Mouse (Mus musculus) liver, embryonic 14.5 days (tissue): ENCODE data around the gene Nedd4. TPM values are rescaled to one million over a fixed set of nuclear protein-coding genes. Genes with fewer than 3 reads are reported as not detected.

Source experiments
- ATAC-seq: fragments of 200-750 bp; cut with Nextera tagmentation; 2 replicates; pipeline ENCODE4 v1.8.0; 2017; ENCODE audit warnings: moderate number of reproducible peaks, mild to moderate bottlenecking, moderate library complexity; ENCODE audit not compliant: insufficient read depth
- DNase-seq, 3 experiments: peaks; one replicate each; pipeline ENCODE4 v3.0.0-alpha.2; 2012 to 2013; ENCODE audit warnings: low read depth in 3 of 3, low spot score in 3 of 3
- H3K27ac ChIP-seq: fragments of 300-500 bp; sonication (generic); 2 replicates; pipeline ENCODE4 v1.5.1; 2014; ENCODE audit warnings: moderate library complexity, mild to moderate bottlenecking, control low read depth, inconsistent platforms
- H3K27me3 ChIP-seq: fragments of 300-500 bp; sonication (generic); 2 replicates; pipeline ENCODE4 v1.6.1; 2014; ENCODE audit warnings: mild to moderate bottlenecking, low read length, moderate library complexity; ENCODE audit not compliant: control insufficient read depth, insufficient read depth
- H3K36me3 ChIP-seq: fragments of 300-500 bp; sonication (generic); replicated peaks from 2 replicates; pipeline ENCODE4 v1.6.1; 2014; ENCODE audit warnings: low read depth; ENCODE audit not compliant: control insufficient read depth, insufficient read depth
- H3K4me1 ChIP-seq, 2 experiments: fragments of 200-500 bp in 1 of 2; fragments of 300-500 bp in 1 of 2; sonication (generic) in 1 of 2; replicated peaks; 2 replicates each; pipeline ENCODE4 v1.6.1; 2012 to 2014; ENCODE audit warnings: antibody characterized with exemption in 1 of 2, inconsistent platforms in 1 of 2, low read length in 1 of 2; ENCODE audit not compliant: control insufficient read depth in 2 of 2, insufficient read depth in 2 of 2
- H3K4me2 ChIP-seq: fragments of 300-500 bp; sonication (generic); 2 replicates; pipeline ENCODE4 v1.6.1; 2014; ENCODE audit warnings: low read depth, mild to moderate bottlenecking, control low read depth, moderate library complexity
- H3K4me3 ChIP-seq, 2 experiments: fragments of 200-500 bp in 1 of 2; fragments of 300-500 bp in 1 of 2; sonication (generic) in 1 of 2; 2 replicates each; pipeline ENCODE4 v1.5.1; 2012 to 2014; ENCODE audit warnings: low read depth in 2 of 2, low read length in 2 of 2, mild to moderate bottlenecking in 2 of 2, control low read depth in 1 of 2, inconsistent platforms in 1 of 2, moderate library complexity in 1 of 2; ENCODE audit not compliant: insufficient read depth in 1 of 2
- H3K9ac ChIP-seq: fragments of 300-500 bp; sonication (generic); replicated peaks from 2 replicates; pipeline ENCODE4 v1.6.1; 2014; ENCODE audit warnings: mild to moderate bottlenecking, control low read depth, moderate library complexity
- H3K9me3 ChIP-seq: fragments of 300-500 bp; sonication (generic); 2 replicates; pipeline ENCODE4 v1.6.1; 2016; ENCODE audit warnings: low read length, mixed read lengths; ENCODE audit not compliant: control insufficient read depth
- CTCF ChIP-seq: IDR thresholded peaks from 2 replicates; pipeline ENCODE4 v1.5.1; 2016; ENCODE audit warnings: antibody characterized with exemption, low read depth, control low read depth
- EP300 ChIP-seq: IDR thresholded peaks from 2 replicates; pipeline ENCODE4 v1.6.1; 2016; ENCODE audit warnings: antibody characterized with exemption, low read depth
- WGBS: fragments of 180-500 bp; shearing (Covaris S2); extraction: QIAGEN DNeasy Blood & Tissue Kit; methylation state at CpG from one replicate; pipeline ENCODE4 v1.1.7; 2014; ENCODE audit not compliant: insufficient replicate concordance; 5-methylcytosine and 5-hydroxymethylcytosine counted together
- polyA plus RNA-seq, 2 experiments: library from polyadenylated mRNA; depleted of rRNA in 1 of 2; stranded (reverse) in 1 of 2; unstranded in 1 of 2; fragments of >200 nt; fragmentation: Nextera tagmentation in 1 of 2; extraction: Ambion mirVana in 1 of 2; gene quantifications; 2 replicates each; pipeline versions ENCODE4 v1.2.1 to v1.2.3; 2012 to 2014

Nedd4 gene
- polyA plus RNA-seq, 2 experiments = 86.9 to 87.8 TPM

GRCm38 (mm10) chr9:72714945-72715344 is 52.8 kb downstream of the Nedd4 start:
- ATAC-seq (no peak), DNase-seq (no peak)
- H3K4me3 ChIP-seq = no peak overlapping the region
- H3K9me3 ChIP-seq = no peaks in the 10 kb centered on the region
- WGBS = 86% methylated on average over 4 of the region's 4 CpGs
- peaks cover 81% of the 10 kb centered on the region for H3K36me3 ChIP-seq
- no peak overlapping the region for H3K27ac ChIP-seq
- no peaks in the 10 kb centered on the region for H3K4me1 ChIP-seq
- TF ChIP-seq CTCF = no peak
- TF ChIP-seq EP300 = no peak
- H3K9ac ChIP-seq = no peak overlapping the region
- H3K4me2 ChIP-seq = no peak overlapping the region
- no peaks in the 10 kb centered on the region for H3K27me3 ChIP-seq

GRCm38 (mm10) chr9:72716200-72716599 is 54.1 kb downstream of the Nedd4 start:
- DNase-seq = no peak
- H3K9me3 ChIP-seq = no peaks in the 10 kb centered on the region
- H3K27ac ChIP-seq = no peak overlapping the region
- 87% methylated on average over 7 of the region's 7 CpGs for WGBS
- no peak overlapping the region for H3K4me2 ChIP-seq
- no peak for ATAC-seq
- no peak for TF ChIP-seq EP300
- TF ChIP-seq CTCF = no peak
- H3K36me3 ChIP-seq = peaks cover 84% of the 10 kb centered on the region
- H3K4me1 ChIP-seq = no peaks in the 10 kb centered on the region
- H3K4me3 ChIP-seq = no peak overlapping the region
- no peaks in the 10 kb centered on the region for H3K27me3 ChIP-seq
- no peak overlapping the region for H3K9ac ChIP-seq

- WGBS = 71% methylated on average over 4 of the region's 4 CpGs
- Histone ChIP-seq H3K4me2 (no peak overlapping the region), H3K4me3 (no peak overlapping the region), H3K27me3 (no peaks in the 10 kb centered on the region), H3K27ac (no peak overlapping the region), H3K9me3 (no peaks in the 10 kb centered on the region), H3K36me3 (peaks cover 85% of the 10 kb centered on the region), H3K9ac (no peak overlapping the region), H3K4me1 (no peaks in the 10 kb centered on the region)
- ATAC-seq = no peak
- no peak for DNase-seq
- TF ChIP-seq CTCF (no peak), EP300 (no peak)
These were observed 57.0 kb downstream of the Nedd4 start for GRCm38 (mm10) chr9:72719143-72719542.

GRCm38 (mm10) chr9:72721221-72721620 is 59.1 kb downstream of the Nedd4 start:
- Histone ChIP-seq H3K4me3 (no peak overlapping the region), H3K27ac (no peak overlapping the region), H3K4me1 (no peaks in the 10 kb centered on the region), H3K27me3 (no peaks in the 10 kb centered on the region), H3K9ac (no peak overlapping the region), H3K36me3 (peaks cover 92% of the 10 kb centered on the region), H3K9me3 (no peaks in the 10 kb centered on the region), H3K4me2 (no peak overlapping the region)
- DNase-seq (no peak), ATAC-seq (peak; percentile 24; the same call in 1 of the 2 replicates)
- WGBS = 81% methylated on average over 14 of the region's 14 CpGs
- TF ChIP-seq CTCF = no peak
- TF ChIP-seq EP300 = no peak

- H3K36me3 ChIP-seq = peaks cover 91% of the 10 kb centered on the region
- no peak for TF ChIP-seq EP300
- no peak for TF ChIP-seq CTCF
- H3K9me3 ChIP-seq = no peaks in the 10 kb centered on the region
- H3K9ac ChIP-seq = no peak overlapping the region
- no peak overlapping the region for H3K4me2 ChIP-seq
- no peak for ATAC-seq
- H3K4me3 ChIP-seq = no peak overlapping the region
- no peaks in the 10 kb centered on the region for H3K27me3 ChIP-seq
- H3K27ac ChIP-seq = no peak overlapping the region
- 92% methylated on average over 3 of the region's 3 CpGs for WGBS
- DNase-seq = no peak
- H3K4me1 ChIP-seq = no peaks in the 10 kb centered on the region
These were observed 60.5 kb downstream of the Nedd4 start for GRCm38 (mm10) chr9:72722622-72723021.
